Mouse (Mus musculus) cerebellum, adult 9-10 months (tissue): Measurements from ENCODE around the gene Tex35.
A peak's percentile ranks its signal among the peaks of the same experiment; 100 is the strongest.

ENCODE experiments used
- DNase-seq: peaks from one replicate; pipeline ENCODE4 v3.0.0; 2022

Tex35 gene

GRCm38 (mm10) chr1:157108580-157108979 is at the start of gene Tex35:
Gene Tex35 (minus strand): TSS chr1:157108680.
- DNase-seq: no peak

- DNase-seq: no peak
Observed at GRCm38 (mm10) chr1:157153781-157154180, 45.3 kb upstream of the Tex35 start.

- DNase-seq: no peak
Observed at GRCm38 (mm10) chr1:157150107-157150506, 41.6 kb upstream of the Tex35 start.

GRCm38 (mm10) chr1:157144621-157145020 is 36.1 kb upstream of the Tex35 start:
- peak; percentile 22 for DNase-seq

GRCm38 (mm10) chr1:157143326-157143932 is 34.9 kb upstream of the Tex35 start:
- no peak for DNase-seq

GRCm38 (mm10) chr1:157141014-157141413 is 32.5 kb upstream of the Tex35 start:
- DNase-seq: no peak

- no peak for DNase-seq
Observed at GRCm38 (mm10) chr1:157137854-157138241, 29.4 kb upstream of the Tex35 start.

GRCm38 (mm10) chr1:157137132-157137853 is 28.8 kb upstream of the Tex35 start:
- peak; percentile 66 for DNase-seq

- no peak for DNase-seq
Observed at GRCm38 (mm10) chr1:157128219-157128618, 19.7 kb upstream of the Tex35 start.

GRCm38 (mm10) chr1:157123836-157124235 is 15.4 kb upstream of the Tex35 start:
- no peak for DNase-seq

GRCm38 (mm10) chr1:157119168-157119567 is 10.7 kb upstream of the Tex35 start:
- no peak for DNase-seq

GRCm38 (mm10) chr1:157117440-157117839 is 9.0 kb upstream of the Tex35 start:
- DNase-seq: no peak

- DNase-seq: no peak
Observed at GRCm38 (mm10) chr1:157114492-157114891, 6.0 kb upstream of the Tex35 start.

- no peak for DNase-seq
Observed at GRCm38 (mm10) chr1:157110287-157110835, 1.9 kb upstream of the Tex35 start.

- no peak for DNase-seq
Observed at GRCm38 (mm10) chr1:157101122-157101865, 7.2 kb downstream of the Tex35 start.

- DNase-seq: no peak
Observed at GRCm38 (mm10) chr1:157095534-157095933, 12.9 kb downstream of the Tex35 start.

- DNase-seq: no peak
Observed at GRCm38 (mm10) chr1:157092622-157093021, 15.9 kb downstream of the Tex35 start.

- DNase-seq: no peak
Observed at GRCm38 (mm10) chr1:157092140-157092539, 16.3 kb downstream of the Tex35 start.

- DNase-seq: no peak
Observed at GRCm38 (mm10) chr1:157090835-157091234, 17.6 kb downstream of the Tex35 start.

GRCm38 (mm10) chr1:157086097-157086994 is 22.1 kb downstream of the Tex35 start:
- peak; percentile 33 for DNase-seq

GRCm38 (mm10) chr1:157082931-157083330 is 25.5 kb downstream of the Tex35 start:
- DNase-seq: no peak

GRCm38 (mm10) chr1:157081999-157082398 is 26.5 kb downstream of the Tex35 start:
- DNase-seq: no peak
